Mouse (Mus musculus) lung, postnatal 0 days (tissue): ENCODE measurements around the gene Ech1.

Source experiments
- CTCF ChIP-seq: IDR thresholded peaks from 2 replicates; pipeline ENCODE4 v1.5.1; 2016; ENCODE audit warnings: antibody characterized with exemption, mild to moderate bottlenecking
- EP300 ChIP-seq: IDR thresholded peaks from 2 replicates; pipeline ENCODE4 v1.6.1; 2016; ENCODE audit warnings: antibody characterized with exemption, mild to moderate bottlenecking, control low read depth

DNA sequence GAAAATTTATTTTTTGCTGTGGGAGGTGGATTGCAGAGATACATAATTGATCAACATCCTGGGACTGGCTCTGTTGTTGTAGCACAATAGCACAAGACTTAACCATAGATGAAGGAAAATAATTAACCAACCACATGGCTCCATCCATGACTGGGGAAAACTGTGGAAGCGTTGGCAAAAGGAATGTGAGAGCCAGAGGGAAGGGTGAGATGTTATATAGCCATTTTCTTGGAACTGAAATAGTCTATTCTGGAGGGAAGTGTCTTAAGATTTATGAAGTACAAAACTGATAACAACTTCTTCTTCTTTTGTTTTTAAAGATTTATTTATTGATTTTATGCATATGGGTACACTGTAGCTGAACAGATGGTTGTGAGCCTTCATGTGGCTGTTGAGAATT lies 22.3 kb downstream of the Ech1 start:
- TF ChIP-seq CTCF, result no peak
- no peak for TF ChIP-seq EP300
